Mouse (Mus musculus) forebrain, embryonic 12.5 days (tissue): ENCODE results near the gene Thy1. TPM values are rescaled to one million over a fixed set of nuclear protein-coding genes. Genes with fewer than 3 reads are reported as not detected.
A peak's percentile ranks its signal among the peaks of the same experiment; 100 is the strongest.

Experiments used
- ATAC-seq: fragments of 200-750 bp; cut with Nextera tagmentation; 2 replicates; pipeline ENCODE4 v1.8.0; 2017; ENCODE audit warnings: moderate TSS enrichment; ENCODE audit not compliant: low FRiP score
- H3K27ac ChIP-seq: fragments of 300-500 bp; sonication (generic); 2 replicates; pipeline ENCODE4 v1.5.1; 2016; ENCODE audit warnings: mild to moderate bottlenecking
- H3K27me3 ChIP-seq: fragments of 300-500 bp; sonication (generic); 2 replicates; pipeline ENCODE4 v1.6.1; 2016; ENCODE audit warnings: mild to moderate bottlenecking
- H3K36me3 ChIP-seq: fragments of 300-500 bp; sonication (generic); replicated peaks from 2 replicates; pipeline ENCODE4 v1.6.1; 2016; ENCODE audit warnings: mild to moderate bottlenecking
- H3K4me1 ChIP-seq: fragments of 300-500 bp; sonication (generic); 2 replicates; pipeline ENCODE4 v1.6.1; 2016
- H3K4me2 ChIP-seq: fragments of 300-500 bp; sonication (generic); 2 replicates; pipeline ENCODE4 v1.6.1; 2016; ENCODE audit warnings: mild to moderate bottlenecking, moderate library complexity
- H3K4me3 ChIP-seq: fragments of 300-500 bp; sonication (generic); replicated peaks from 2 replicates; pipeline ENCODE4 v1.5.1; 2016; ENCODE audit warnings: mild to moderate bottlenecking
- H3K9ac ChIP-seq: fragments of 300-500 bp; sonication (generic); 2 replicates; pipeline ENCODE4 v1.6.1; 2016; ENCODE audit warnings: mild to moderate bottlenecking
- H3K9me3 ChIP-seq: fragments of 300-500 bp; sonication (generic); 2 replicates; pipeline ENCODE4 v1.6.1; 2016
- WGBS: fragments of 180-500 bp; shearing (Covaris S2); methylation state at CpG from one replicate; pipeline ENCODE4 v1.1.7; 2016; 5-methylcytosine and 5-hydroxymethylcytosine counted together
- polyA plus RNA-seq: library from polyadenylated mRNA; unstranded; fragments of >200 nt; fragmentation: Nextera tagmentation; extraction: Ambion mirVana; gene quantifications from 2 replicates; pipeline ENCODE4 v1.2.1, GENCODE M21; 2016

The Thy1 gene
- not detected in 2 replicates for polyA plus RNA-seq

GRCm38 (mm10) chr9:44042836-44043707, at the start of gene Thy1:
Gene Thy1, plus strand, starts transcription at chr9:44043384.
- H3K4me1 ChIP-seq = peaks cover 15% of the 10 kb centered on the region
- no peaks in the 10 kb centered on the region for H3K36me3 ChIP-seq
- H3K4me3 ChIP-seq = peak within 1 kb of the TSS; percentile 36
- no peak for ATAC-seq
- peak within 1 kb of the TSS; percentile 58 for H3K4me2 ChIP-seq
- no peak within 1 kb of the TSS for H3K27ac ChIP-seq
- H3K9ac ChIP-seq = peak within 1 kb of the TSS; percentile 36
- H3K9me3 ChIP-seq = no peaks in the 10 kb centered on the region
- peaks cover 64% of the 10 kb centered on the region for H3K27me3 ChIP-seq
- under 1% methylated on average over 30 of the region's 30 CpGs for WGBS

- no peak for ATAC-seq
- 87% methylated on average over 2 of the region's 2 CpGs for WGBS
These were observed 45.5 kb upstream of the Thy1 start for GRCm38 (mm10) chr9:43997681-43998080.

GRCm38 (mm10) chr9:43998851-43999250, 44.3 kb upstream of the Thy1 start:
- Histone ChIP-seq H3K36me3 (no peaks in the 10 kb centered on the region), H3K4me3 (no peak overlapping the region), H3K4me2 (no peak overlapping the region), H3K4me1 (peaks cover 2% of the 10 kb centered on the region), H3K9ac (no peak overlapping the region), H3K27me3 (no peaks in the 10 kb centered on the region), H3K27ac (no peak overlapping the region), H3K9me3 (no peaks in the 10 kb centered on the region)
- ATAC-seq = no peak
- WGBS = 70% methylated on average over 4 of the region's 4 CpGs

More at GRCm38 (mm10) chr9:43997681-43998080, 45.5 kb upstream of the Thy1 start:
- Histone ChIP-seq H3K9me3 (no peaks in the 10 kb centered on the region), H3K27me3 (no peaks in the 10 kb centered on the region), H3K27ac (no peak overlapping the region), H3K9ac (no peak overlapping the region), H3K36me3 (no peaks in the 10 kb centered on the region), H3K4me2 (no peak overlapping the region), H3K4me3 (no peak overlapping the region), H3K4me1 (peaks cover 12% of the 10 kb centered on the region)

DNA sequence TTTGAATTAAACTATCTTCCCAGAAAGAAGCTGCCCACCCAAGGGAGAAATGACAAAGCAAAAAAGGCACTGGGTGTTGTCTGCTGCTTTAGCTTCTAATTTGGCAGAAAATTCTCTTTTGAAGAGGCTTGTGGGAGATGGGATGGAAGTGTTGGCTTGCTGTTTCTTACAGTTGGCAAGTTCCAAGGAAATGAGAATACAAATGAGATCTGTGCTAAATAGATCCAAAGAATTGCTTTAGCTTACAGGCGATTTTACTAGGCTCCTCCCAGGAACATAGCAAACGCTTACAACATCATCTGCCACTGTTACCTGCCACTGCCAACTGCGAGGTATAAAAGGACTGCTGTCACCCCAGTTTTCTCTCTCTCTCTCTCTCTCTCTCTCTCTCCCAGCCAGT, 38.8 kb upstream of the Thy1 start:
- H3K9me3 ChIP-seq = no peaks in the 10 kb centered on the region
- H3K36me3 ChIP-seq = no peaks in the 10 kb centered on the region
- no peak for ATAC-seq
- no peak overlapping the region for H3K4me2 ChIP-seq
- no peaks in the 10 kb centered on the region for H3K27me3 ChIP-seq
- H3K9ac ChIP-seq = no peak overlapping the region
- WGBS = 67% methylated on average over 3 of the region's 3 CpGs
- H3K27ac ChIP-seq = no peak overlapping the region
- no peak overlapping the region for H3K4me3 ChIP-seq
- H3K4me1 ChIP-seq = no peaks in the 10 kb centered on the region

- H3K9ac ChIP-seq = no peak overlapping the region
- no peaks in the 10 kb centered on the region for H3K27me3 ChIP-seq
- no peak overlapping the region for H3K4me3 ChIP-seq
- no peak overlapping the region for H3K4me2 ChIP-seq
- ATAC-seq = no peak
- H3K9me3 ChIP-seq = no peaks in the 10 kb centered on the region
- no peak overlapping the region for H3K27ac ChIP-seq
- no peaks in the 10 kb centered on the region for H3K4me1 ChIP-seq
- no peaks in the 10 kb centered on the region for H3K36me3 ChIP-seq
- 82% methylated on average over 3 of the region's 3 CpGs for whole genome bisulfite sequencing
These were observed 37.9 kb upstream of the Thy1 start for GRCm38 (mm10) chr9:44005305-44005704.

DNA sequence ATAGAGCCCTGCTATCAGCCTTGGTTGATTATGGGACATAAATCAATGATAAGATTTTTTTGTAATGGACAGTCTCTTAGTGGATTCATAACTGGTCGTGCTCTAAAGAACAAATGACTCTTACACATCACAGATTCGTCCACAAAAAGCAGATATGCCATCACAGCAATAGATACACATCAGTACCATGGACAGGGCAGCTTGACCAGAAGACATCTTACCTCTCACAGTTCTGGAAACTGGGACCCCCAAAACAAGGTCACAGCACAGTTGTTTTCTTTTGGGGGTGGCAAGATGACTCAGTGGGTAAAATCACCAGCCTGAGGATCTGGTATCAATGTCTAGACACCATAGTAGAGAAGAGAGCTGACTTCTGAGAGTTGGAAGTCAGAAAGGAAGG, 35.9 kb upstream of the Thy1 start:
- Histone ChIP-seq H3K4me1 (peaks cover 4% of the 10 kb centered on the region; the same call in 1 of the 2 replicates), H3K4me3 (no peak overlapping the region), H3K9me3 (no peaks in the 10 kb centered on the region), H3K9ac (no peak overlapping the region), H3K36me3 (no peaks in the 10 kb centered on the region), H3K27ac (no peak overlapping the region), H3K27me3 (no peaks in the 10 kb centered on the region), H3K4me2 (no peak overlapping the region)
- ATAC-seq = no peak
- WGBS = 66% methylated on average over 2 of the region's 2 CpGs

GRCm38 (mm10) chr9:44007991-44008390, 35.2 kb upstream of the Thy1 start:
- Histone ChIP-seq H3K9ac (no peak overlapping the region), H3K27me3 (no peaks in the 10 kb centered on the region), H3K4me3 (no peak overlapping the region), H3K27ac (no peak overlapping the region), H3K36me3 (no peaks in the 10 kb centered on the region), H3K4me1 (peaks cover 4% of the 10 kb centered on the region; the same call in 1 of the 2 replicates), H3K9me3 (no peaks in the 10 kb centered on the region), H3K4me2 (no peak overlapping the region)
- ATAC-seq = no peak
- 68% methylated on average over 3 of the region's 3 CpGs for WGBS

DNA sequence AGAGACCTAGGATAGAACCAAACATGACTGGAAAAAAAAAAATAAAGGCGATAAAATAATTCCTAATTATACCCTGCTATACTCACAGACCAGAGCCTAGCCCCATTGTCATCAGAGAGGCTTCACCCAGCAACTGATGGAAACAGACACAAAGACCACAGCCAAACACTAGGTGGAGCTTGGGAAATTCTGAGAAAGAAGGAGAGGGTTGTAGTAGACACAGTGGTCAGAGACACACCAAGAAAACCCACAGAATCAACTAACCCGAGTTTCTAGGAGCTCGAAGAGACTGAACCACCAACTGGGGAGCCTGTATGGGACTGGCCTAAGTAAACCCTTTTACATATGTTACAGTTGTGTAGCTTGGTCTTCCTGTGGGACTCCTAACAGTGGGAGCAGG, 32.3 kb upstream of the Thy1 start:
- no peak for ATAC-seq
- no peaks in the 10 kb centered on the region for H3K9me3 ChIP-seq
- peaks cover 4% of the 10 kb centered on the region; the same call in 1 of the 2 replicates for H3K4me1 ChIP-seq
- H3K36me3 ChIP-seq = no peaks in the 10 kb centered on the region
- no peak overlapping the region for H3K9ac ChIP-seq
- no peak overlapping the region for H3K27ac ChIP-seq
- no peak overlapping the region for H3K4me3 ChIP-seq
- 80% methylated on average over 3 of the region's 3 CpGs for WGBS
- H3K4me2 ChIP-seq = no peak overlapping the region
- H3K27me3 ChIP-seq = no peaks in the 10 kb centered on the region

GRCm38 (mm10) chr9:44011668-44012067, 31.5 kb upstream of the Thy1 start:
- WGBS = 87% methylated on average over 5 of the region's 5 CpGs
- no peak overlapping the region for H3K4me3 ChIP-seq

GRCm38 (mm10) chr9:44012164-44012563, 31.0 kb upstream of the Thy1 start:
- Histone ChIP-seq H3K27me3 (no peaks in the 10 kb centered on the region), H3K27ac (no peak overlapping the region), H3K9ac (no peak overlapping the region), H3K36me3 (no peaks in the 10 kb centered on the region), H3K9me3 (no peaks in the 10 kb centered on the region), H3K4me1 (peaks cover 4% of the 10 kb centered on the region; the same call in 1 of the 2 replicates), H3K4me2 (no peak overlapping the region), H3K4me3 (no peak overlapping the region)
- WGBS = 76% methylated on average over 6 of the region's 6 CpGs
- no peak for ATAC-seq

More at GRCm38 (mm10) chr9:44011668-44012067, 31.5 kb upstream of the Thy1 start:
- no peak overlapping the region for H3K9ac ChIP-seq
- H3K27me3 ChIP-seq = no peaks in the 10 kb centered on the region
- no peaks in the 10 kb centered on the region for H3K9me3 ChIP-seq
- H3K27ac ChIP-seq = no peak overlapping the region
- ATAC-seq = no peak
- H3K36me3 ChIP-seq = no peaks in the 10 kb centered on the region
- H3K4me1 ChIP-seq = peaks cover 4% of the 10 kb centered on the region; the same call in 1 of the 2 replicates
- H3K4me2 ChIP-seq = no peak overlapping the region

- WGBS = 58% methylated on average over 8 of the region's 8 CpGs
- no peak for ATAC-seq
- no peak overlapping the region for H3K4me3 ChIP-seq
- H3K36me3 ChIP-seq = no peaks in the 10 kb centered on the region
- H3K9me3 ChIP-seq = no peaks in the 10 kb centered on the region
- H3K4me1 ChIP-seq = peaks cover 4% of the 10 kb centered on the region; the same call in 1 of the 2 replicates
- H3K9ac ChIP-seq = no peak overlapping the region
- no peaks in the 10 kb centered on the region for H3K27me3 ChIP-seq
- no peak overlapping the region for H3K4me2 ChIP-seq
- no peak overlapping the region for H3K27ac ChIP-seq
These were observed 30.4 kb upstream of the Thy1 start for GRCm38 (mm10) chr9:44012761-44013301.

- Histone ChIP-seq H3K4me1 (peaks cover 4% of the 10 kb centered on the region; the same call in 1 of the 2 replicates), H3K9me3 (no peaks in the 10 kb centered on the region), H3K4me3 (no peak overlapping the region), H3K9ac (no peak overlapping the region), H3K4me2 (no peak overlapping the region), H3K27me3 (no peaks in the 10 kb centered on the region), H3K27ac (no peak overlapping the region), H3K36me3 (no peaks in the 10 kb centered on the region)
- no peak for ATAC-seq
- WGBS = 76% methylated on average over 6 of the region's 6 CpGs
These were observed 29.4 kb upstream of the Thy1 start for GRCm38 (mm10) chr9:44013781-44014180.
